Mouse (Mus musculus): ENCODE measurements at regions not wholly inside any gene's neighbourhood (a gene's known extent, or its start where the extent isn't known, plus 50 kb on each side); places are given as distances from the start of the nearest gene placed in this dataset.

DNA sequence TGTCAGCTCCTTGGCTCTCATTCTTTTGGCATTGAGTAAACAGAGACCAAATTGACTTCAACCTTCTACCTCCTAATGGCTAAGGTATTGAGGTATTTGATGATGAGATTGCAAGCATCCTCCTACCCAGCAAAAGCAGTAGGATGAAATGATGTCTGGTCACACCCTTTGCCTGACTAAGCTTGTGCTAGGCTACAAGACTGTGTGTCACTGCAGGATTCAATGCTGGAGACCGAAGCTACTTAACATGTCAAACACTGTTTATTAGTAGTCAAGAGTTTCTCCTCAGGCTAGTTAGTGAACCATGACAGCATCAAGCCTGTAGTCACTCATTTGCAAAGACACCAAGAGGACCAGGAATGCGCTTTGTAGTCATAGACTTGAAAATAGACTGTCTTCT lies 320.0 kb downstream of the Prr30 start:
- no peak for DNase-seq

DNA sequence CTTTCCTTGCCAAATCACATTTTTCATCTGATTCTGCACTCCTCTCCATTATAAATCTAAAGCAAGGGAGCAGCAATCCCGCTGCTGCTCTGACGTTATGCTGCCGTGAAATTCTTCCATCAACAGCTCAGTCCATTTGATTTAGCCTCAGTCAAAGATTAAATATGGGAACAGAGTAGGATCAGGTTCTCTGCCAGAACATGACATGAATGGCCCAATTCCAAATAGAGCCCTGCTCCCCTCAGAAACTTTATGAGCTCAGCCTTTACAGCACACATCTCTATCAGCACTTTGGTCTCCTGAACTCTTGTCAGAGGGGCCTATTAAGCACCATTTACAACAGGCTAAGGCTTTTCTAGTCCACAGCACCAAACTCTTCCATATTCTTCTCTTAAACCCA lies 332.3 kb downstream of the Prr30 start:
- DNase-seq = no peak

DNA sequence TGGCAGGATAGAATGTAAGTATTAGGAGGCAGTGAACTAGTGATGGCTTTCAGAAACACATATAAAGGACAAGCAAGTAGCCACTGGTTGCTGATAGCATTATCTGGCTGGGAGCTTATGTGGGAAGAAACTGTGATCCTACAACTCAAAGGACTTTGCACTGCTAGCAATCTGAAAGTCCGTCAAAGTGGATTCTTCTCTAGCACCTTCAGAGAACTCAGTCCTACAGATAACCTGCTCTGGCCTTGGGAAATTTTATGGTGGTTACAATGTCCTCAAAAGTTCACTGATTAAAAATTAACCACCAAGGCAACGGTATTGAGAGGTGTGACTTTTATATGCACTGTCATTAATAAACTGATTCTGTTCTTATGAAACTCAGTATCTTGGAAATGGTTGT lies 335.3 kb downstream of the Prr30 start:
- no peak for DNase-seq

DNA sequence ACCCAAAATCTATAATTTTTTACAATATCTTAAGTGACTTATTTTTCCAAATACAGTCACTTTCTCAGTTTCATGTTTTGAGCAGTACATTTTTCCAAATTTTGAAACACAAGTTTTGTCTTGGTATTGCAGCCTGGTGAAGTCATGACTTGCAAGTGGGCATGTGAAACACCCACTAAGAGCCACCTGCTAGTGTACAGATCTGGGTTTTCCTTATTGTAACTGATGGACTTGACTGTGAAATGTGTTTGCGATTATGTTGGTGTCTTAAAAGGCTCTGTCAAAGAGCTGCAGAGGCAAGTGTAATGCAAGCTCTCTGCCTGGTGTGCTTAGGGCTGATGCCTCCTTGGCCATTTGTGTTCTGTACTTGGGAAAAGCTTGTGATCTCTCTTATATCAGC lies 336.0 kb downstream of the Prr30 start:
- no peak for DNase-seq

DNA sequence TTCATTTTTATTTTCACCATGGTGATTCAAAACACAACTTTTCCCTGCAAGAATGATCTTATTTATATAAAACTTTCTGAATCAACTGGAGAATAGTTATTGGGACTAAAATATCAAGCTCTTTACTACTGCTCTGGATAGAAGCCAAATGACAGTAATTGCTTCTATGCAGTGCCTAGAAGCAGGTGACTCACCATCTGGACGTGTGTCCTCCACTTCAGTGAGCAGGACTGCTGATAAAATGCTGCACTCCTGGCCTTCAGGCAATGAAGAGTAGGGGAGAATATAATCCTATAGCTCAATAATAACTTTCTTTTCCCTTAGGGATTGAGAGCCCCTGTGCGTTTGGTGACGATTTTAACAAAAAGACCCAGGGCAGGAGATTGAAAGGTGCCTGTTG lies 357.3 kb downstream of the Prr30 start:
- no peak for DNase-seq
